Mouse (Mus musculus) heart, adult 2 months (tissue): ENCODE data around the gene Rab7b. TPM values are rescaled to one million over a fixed set of nuclear protein-coding genes. Genes with fewer than 3 reads are reported as not detected.

Experiments
- DNase-seq, 2 experiments: peaks; one replicate each; pipeline ENCODE4 v3.0.0; 2021
- H3K27ac ChIP-seq: fragments of 200-600 bp; 2 replicates; pipeline ENCODE4 v1.8.1; 2022
- H3K27me3 ChIP-seq: fragments of 200-500 bp; 2 replicates; pipeline ENCODE4 v1.6.1; 2012; ENCODE audit warnings: mild to moderate bottlenecking, low read length, inconsistent platforms, mixed read lengths; ENCODE audit not compliant: control insufficient read depth, insufficient read depth
- H3K36me3 ChIP-seq: fragments of 200-500 bp; 2 replicates; pipeline ENCODE4 v1.6.1; 2012; ENCODE audit warnings: low read length, inconsistent platforms; ENCODE audit not compliant: control insufficient read depth, insufficient read depth
- H3K4me1 ChIP-seq: fragments of 200-500 bp; 2 replicates; pipeline ENCODE4 v1.6.1; 2011; ENCODE audit warnings: low read length; ENCODE audit not compliant: control insufficient read depth, insufficient read depth
- H3K4me3 ChIP-seq: fragments of 200-600 bp; 2 replicates; pipeline ENCODE4 v1.8.1; 2022
- H3K79me2 ChIP-seq: fragments of 200-500 bp; replicated peaks from 2 replicates; pipeline ENCODE4 v1.6.1; 2012; ENCODE audit warnings: mild to moderate bottlenecking, inconsistent platforms, low read length, moderate library complexity, mixed read lengths; ENCODE audit not compliant: control insufficient read depth, insufficient read depth
- H3K9ac ChIP-seq: fragments of 200-500 bp; 2 replicates; pipeline ENCODE4 v1.6.1; 2012; ENCODE audit warnings: low read depth, mild to moderate bottlenecking, control low read depth, inconsistent platforms, low read length, mixed read lengths
- CTCF ChIP-seq: fragments of 200-600 bp; IDR thresholded peaks from 2 replicates; pipeline ENCODE4 v1.8.1; 2022; ENCODE audit warnings: antibody characterized with exemption, mild to moderate bottlenecking, moderate library complexity
- EP300 ChIP-seq: fragments of 200-500 bp; IDR thresholded peaks from 2 replicates; pipeline ENCODE4 v1.6.1; 2011; ENCODE audit warnings: low read depth, low read length, control low read depth; ENCODE audit not compliant: insufficient read depth
- POLR2A ChIP-seq: fragments of 200-500 bp; IDR thresholded peaks from 2 replicates; pipeline ENCODE4 v1.6.1; 2011; ENCODE audit warnings: mild to moderate bottlenecking, low read depth, low read length, control low read depth; ENCODE audit not compliant: insufficient read depth
- WGBS: fragments of 180-500 bp; shearing (Covaris S2); methylation state at CpG from one replicate; pipeline ENCODE4 v1.1.7; 2018; 5-methylcytosine and 5-hydroxymethylcytosine counted together
- intact Hi-C: fragments of 180-260 bp; cut with DNase I; formaldehyde crosslinking; loops from one replicate; pipeline ENCODE4 v1.15.1; 2025
- polyA plus RNA-seq: library from polyadenylated mRNA; depleted of rRNA; stranded (reverse); fragments of >200 nt; gene quantifications from 2 replicates; pipeline ENCODE4 v1.2.3, GENCODE M21; 2012
- total RNA-seq, 2 experiments: library from RNA; stranded (reverse); gene quantifications; 2 replicates each; pipeline ENCODE4 v1.2.3; 2021

The Rab7b gene
- total and polyA plus RNA-seq, 3 experiments = 3.0 to 3.7 (median 3.5) TPM

GRCm38 (mm10) chr1:131657945-131658354 is 30.5 kb upstream of the Rab7b start:
- Histone ChIP-seq H3K4me3 (no peak overlapping the region), H3K79me2 (no peaks in the 10 kb centered on the region), H3K4me1 (no peaks in the 10 kb centered on the region; the same call in 1 of the 2 replicates), H3K27me3 (no peaks in the 10 kb centered on the region), H3K36me3 (no peaks in the 10 kb centered on the region), H3K27ac (no peak overlapping the region), H3K9ac (no peak overlapping the region)
- peak; percentile 86 to 90 for DNase-seq
- intact Hi-C loops = loop anchor here (1.0 kb wide), 1 partner anchor 45 kb away; no protein-coding TSS in a partner anchor
- WGBS = under 1% methylated on average over 11 of the region's 11 CpGs
- TF ChIP-seq POLR2A = no peak
- 0 out of 2 replicates have a peak, but pooled peaks have one; percentile 35 for TF ChIP-seq EP300
- TF ChIP-seq CTCF = peak; percentile 97; the same call in 1 of the 2 replicates

DNA sequence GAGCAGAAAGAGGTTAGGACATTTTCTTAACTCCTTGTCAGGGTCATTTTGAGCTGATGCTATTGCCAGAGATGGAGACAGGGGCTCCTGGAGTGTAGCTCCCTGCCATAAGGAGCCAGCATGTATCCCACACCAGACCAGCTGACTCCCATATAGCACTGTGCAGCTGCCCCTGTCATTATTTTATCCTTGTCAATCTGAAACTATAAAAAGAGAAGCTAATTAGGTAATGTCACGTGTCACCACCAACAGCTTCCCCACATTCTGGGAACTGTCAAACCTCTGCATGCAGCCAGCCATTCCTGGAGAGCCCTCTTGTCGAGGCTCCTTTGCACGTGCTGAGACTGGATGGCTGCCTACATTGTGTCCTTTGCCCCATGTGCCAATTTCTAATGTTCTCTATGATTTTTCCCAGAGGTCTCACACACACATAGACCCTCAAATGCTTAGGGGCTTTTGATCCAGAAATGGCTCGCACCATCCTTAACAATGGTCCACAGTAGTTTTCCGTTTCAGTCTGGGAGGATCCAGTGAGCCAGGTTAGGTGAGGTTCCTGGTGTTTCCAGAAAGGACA is 28.9 kb upstream of the Rab7b start:
- Histone ChIP-seq H3K27me3 (no peaks in the 10 kb centered on the region), H3K9ac (no peak overlapping the region), H3K4me1 (no peaks in the 10 kb centered on the region; the same call in 1 of the 2 replicates), H3K36me3 (no peaks in the 10 kb centered on the region), H3K27ac (no peak overlapping the region), H3K79me2 (no peaks in the 10 kb centered on the region), H3K4me3 (no peak overlapping the region)
- TF ChIP-seq EP300 = no peak
- no peak for TF ChIP-seq CTCF
- TF ChIP-seq POLR2A = no peak
- 49% methylated on average over 5 of the region's 5 CpGs for WGBS
- no peak for DNase-seq
- intact Hi-C loops = loop anchor here (10.0 kb wide), 1 partner anchor 385 kb away; the partner anchor contains the start of gene Ikbke

GRCm38 (mm10) chr1:131660266-131660665 is 28.2 kb upstream of the Rab7b start:
- Histone ChIP-seq H3K4me1 (no peaks in the 10 kb centered on the region; the same call in 1 of the 2 replicates), H3K27me3 (no peaks in the 10 kb centered on the region), H3K79me2 (no peaks in the 10 kb centered on the region), H3K4me3 (no peak overlapping the region), H3K36me3 (no peaks in the 10 kb centered on the region), H3K9ac (no peak overlapping the region), H3K27ac (no peak overlapping the region)
- DNase-seq = no peak
- WGBS = 74% methylated on average over 2 of the region's 2 CpGs
- intact Hi-C loops = loop anchor here (10.0 kb wide), 1 partner anchor 385 kb away; the partner anchor contains the start of gene Ikbke
- TF ChIP-seq POLR2A (no peak), EP300 (no peak), CTCF (no peak)

DNA sequence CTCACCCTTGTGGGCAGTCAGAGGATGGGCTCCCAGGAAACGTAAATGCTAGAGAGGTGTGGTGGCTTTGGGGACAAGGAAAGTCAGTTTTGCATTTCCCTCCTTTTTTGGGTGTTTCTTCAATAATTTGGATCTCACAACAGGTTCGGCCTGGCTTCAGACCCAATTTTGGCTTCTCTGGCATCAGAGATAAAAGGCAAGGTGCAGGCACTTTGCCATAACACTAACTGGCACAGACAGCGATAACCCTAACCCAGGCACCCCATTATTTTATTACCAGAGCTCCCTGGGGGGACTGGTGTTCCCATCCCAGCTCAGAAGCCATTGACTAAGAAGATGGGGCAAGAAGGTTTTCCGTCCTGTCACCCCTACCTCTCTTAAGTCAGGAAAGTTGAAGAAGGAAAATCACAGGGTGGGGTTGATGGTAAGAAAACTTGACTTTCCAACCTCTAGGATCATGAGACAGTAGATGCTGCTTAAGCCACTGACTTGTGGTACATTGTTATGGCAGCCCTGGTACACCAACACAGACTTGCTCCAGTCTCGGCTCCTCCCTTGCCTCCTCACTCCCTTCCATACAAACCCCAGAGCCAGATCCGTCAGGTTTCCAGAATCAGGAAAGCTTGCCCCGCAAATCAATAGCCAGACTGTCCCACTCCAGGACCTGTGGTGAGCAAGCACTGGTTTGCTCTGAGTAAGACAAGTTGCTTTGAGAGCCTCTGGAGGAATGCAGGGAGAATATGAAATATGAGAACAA is 27.6 kb upstream of the Rab7b start:
- Histone ChIP-seq H3K27me3 (no peaks in the 10 kb centered on the region), H3K4me3 (no peak overlapping the region), H3K27ac (no peak overlapping the region), H3K79me2 (no peaks in the 10 kb centered on the region), H3K4me1 (no peaks in the 10 kb centered on the region; the same call in 1 of the 2 replicates), H3K36me3 (no peaks in the 10 kb centered on the region), H3K9ac (no peak overlapping the region)
- WGBS = 77% methylated on average over 7 of the region's 7 CpGs
- TF ChIP-seq POLR2A (no peak), EP300 (no peak), CTCF (no peak)
- DNase-seq = no peak
- intact Hi-C loops = loop anchor here (10.0 kb wide), 1 partner anchor 386 kb away; the partner anchor contains the start of gene Ikbke

DNA sequence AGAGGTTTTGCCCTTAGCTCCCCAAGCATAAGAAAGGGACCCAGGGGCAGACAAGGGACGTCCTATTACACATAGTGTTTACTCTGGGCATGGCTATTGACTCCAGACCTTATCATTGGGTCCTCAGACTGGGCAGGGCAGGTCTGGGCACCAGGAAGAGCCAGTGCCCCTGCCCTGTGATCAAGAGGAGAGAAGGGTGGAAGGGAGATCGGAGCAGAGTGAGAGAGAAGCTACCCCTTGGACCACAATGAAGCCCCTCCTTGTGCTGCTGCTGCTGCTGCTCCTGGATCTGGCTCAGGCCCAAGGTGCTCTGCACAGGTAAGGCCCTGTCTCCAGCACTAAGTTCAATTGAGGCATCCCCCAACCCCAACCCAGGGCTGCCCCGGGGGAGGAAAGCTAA is 26.7 kb upstream of the Rab7b start:
- no peak overlapping the region for H3K9ac ChIP-seq
- TF ChIP-seq EP300 (no peak), POLR2A (no peak), CTCF (no peak)
- no peak overlapping the region for H3K4me3 ChIP-seq
- H3K79me2 ChIP-seq = no peaks in the 10 kb centered on the region
- 65% methylated on average over 3 of the region's 3 CpGs for WGBS
- H3K27ac ChIP-seq = no peak overlapping the region
- H3K27me3 ChIP-seq = no peaks in the 10 kb centered on the region
- no peaks in the 10 kb centered on the region for H3K36me3 ChIP-seq
- H3K4me1 ChIP-seq = no peaks in the 10 kb centered on the region; the same call in 1 of the 2 replicates
- intact Hi-C loops = loop anchor here (10.0 kb wide), 1 partner anchor 387 kb away; the partner anchor contains the start of gene Ikbke
- no peak for DNase-seq
